Mouse (Mus musculus): Measurements from ENCODE around the gene Glrb. TPM values are rescaled to one million over a fixed set of nuclear protein-coding genes. Genes with fewer than 3 reads are reported as not detected.
A peak's percentile ranks its signal among the peaks of the same experiment; 100 is the strongest.

Glrb gene
- total RNA-seq, 2 experiments from 2014 or later = 200 to 208 TPM

DNA sequence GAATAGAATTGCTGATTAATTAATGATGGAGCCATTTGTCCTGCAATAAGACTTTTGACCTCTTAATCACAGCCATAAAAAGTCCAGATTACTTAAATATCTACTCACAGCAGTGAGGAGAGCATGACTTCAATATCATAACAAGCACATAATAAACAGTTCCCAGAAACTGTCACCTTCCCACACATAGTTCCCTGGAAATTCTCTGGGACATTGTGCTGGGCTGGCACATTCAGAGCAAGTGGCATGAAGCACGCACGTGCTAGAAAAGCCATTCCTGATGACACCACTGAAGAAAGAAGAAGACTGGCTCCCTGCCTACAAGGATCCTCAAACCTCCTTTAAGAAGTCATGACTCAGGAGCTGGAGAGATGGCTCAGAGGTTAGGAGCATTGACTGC, 67.8 kb downstream of the Glrb start:
- intact Hi-C loops (cut with DNase I) = no loop called here
- peak in 1 of 2 experiments; percentile 15 for DNase-seq (ENCODE audit: low spot score in 2 of 2)

DNA sequence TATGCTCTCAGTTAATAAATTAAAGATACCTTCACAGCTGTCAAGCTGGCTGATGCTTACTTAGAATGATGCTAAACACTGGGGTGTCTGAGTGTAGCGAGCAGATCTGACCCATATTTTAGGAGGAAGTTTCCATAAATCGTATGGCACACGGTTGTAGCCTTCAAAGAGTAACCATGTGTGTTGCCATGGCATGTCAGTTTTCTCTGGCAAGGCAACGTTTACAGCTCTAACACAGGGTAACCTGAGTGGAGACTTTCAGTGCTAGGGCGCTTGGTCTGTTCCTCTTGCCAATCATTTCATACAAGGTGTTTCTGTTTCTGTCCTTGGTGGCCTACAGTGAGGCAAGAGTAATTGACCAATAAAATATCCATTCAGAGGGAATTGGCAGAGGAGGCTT, 73.6 kb downstream of the Glrb start:
- DNase-seq (ENCODE audit: low spot score in 2 of 2) = no peak
- intact Hi-C loops (cut with DNase I) = no loop called here

DNA sequence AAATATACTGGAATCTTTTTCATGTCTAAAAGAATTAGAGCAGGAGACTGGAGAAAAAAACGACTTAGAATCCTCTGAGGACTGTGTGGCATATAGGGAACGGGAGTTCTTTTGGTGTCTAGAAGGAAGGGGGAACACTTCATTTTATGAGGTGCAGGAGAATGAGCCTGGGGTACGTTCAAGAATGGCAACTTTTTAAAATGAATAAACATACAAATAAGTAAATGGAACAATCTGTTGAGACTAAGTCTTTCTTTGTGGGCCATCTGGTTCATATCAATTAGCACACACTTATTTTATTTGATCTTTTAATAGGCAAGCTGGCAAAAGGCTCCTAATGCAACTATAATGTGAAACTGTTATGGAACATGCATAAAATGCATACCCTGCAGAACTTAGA, 75.9 kb downstream of the Glrb start:
- no peak for DNase-seq (ENCODE audit: low spot score in 2 of 2)
- intact Hi-C loops (cut with DNase I) = no loop called here

DNA sequence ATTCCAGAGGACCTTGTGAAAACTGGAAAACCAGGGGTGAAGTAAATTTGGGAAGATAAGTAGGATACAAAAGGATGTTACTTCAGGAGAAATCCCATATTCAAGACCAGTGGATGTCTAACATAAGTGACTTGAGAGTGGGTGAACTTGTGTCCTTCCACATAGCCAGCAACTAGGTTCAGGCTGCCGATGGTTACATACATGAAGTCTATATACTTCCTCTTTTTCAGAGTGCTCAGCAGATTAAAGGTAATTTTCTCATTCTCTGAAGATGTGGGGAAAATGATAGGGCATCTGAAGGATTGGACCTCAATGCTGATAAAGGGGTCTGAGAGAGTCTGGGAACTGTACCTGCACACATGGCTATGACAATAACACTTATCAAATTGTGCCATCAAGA, 89.5 kb downstream of the Glrb start:
- intact Hi-C loops (cut with DNase I) = no loop called here
- DNase-seq (ENCODE audit: low spot score in 2 of 2) = no peak

DNA sequence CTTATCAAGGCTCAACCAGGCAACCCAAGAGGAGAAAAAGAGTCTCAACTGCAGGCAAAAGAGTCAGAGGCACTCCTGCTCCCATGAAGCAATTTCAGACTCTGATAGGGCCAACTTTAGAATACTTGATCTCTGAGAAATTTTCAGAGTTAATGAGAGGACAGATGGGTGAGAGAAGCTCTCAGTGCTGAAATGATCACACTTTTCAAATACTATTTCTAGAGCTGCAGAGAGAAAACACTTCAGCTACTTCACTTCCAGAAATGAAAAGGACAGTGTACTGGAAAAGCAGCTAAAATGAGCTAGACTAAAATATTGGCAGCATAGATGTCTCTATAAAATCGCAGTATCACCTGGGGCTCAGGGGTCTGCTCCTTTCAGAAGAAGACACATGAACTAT, 94.8 kb downstream of the Glrb start:
- peak in 1 of 2 experiments; percentile 65 for DNase-seq (ENCODE audit: low spot score in 2 of 2)
- intact Hi-C loops (cut with DNase I) = loop anchor here (5.0 kb wide), 1 partner anchor 964 kb away; no protein-coding TSS in a partner anchor

DNA sequence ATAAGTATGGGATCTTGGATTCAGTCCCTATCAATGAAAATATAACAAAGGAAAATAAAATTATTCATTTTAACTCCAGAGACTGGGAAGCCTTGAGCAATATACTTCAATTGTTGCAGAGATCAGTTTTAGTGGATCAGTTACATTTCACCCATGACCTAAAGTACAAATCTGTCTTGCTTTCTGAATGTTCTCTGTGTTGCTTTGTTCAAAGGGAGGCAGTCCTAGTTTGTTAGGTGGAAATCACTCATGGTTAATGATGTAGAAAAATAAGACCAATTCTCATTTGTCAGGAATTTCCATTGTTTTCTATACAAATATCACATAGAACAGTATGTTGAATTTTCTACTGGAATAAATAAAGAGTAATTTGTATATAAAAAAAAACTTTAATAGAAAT, 99.7 kb downstream of the Glrb start:
- no peak for DNase-seq (ENCODE audit: low spot score in 2 of 2)
- intact Hi-C loops (cut with DNase I) = no loop called here

DNA sequence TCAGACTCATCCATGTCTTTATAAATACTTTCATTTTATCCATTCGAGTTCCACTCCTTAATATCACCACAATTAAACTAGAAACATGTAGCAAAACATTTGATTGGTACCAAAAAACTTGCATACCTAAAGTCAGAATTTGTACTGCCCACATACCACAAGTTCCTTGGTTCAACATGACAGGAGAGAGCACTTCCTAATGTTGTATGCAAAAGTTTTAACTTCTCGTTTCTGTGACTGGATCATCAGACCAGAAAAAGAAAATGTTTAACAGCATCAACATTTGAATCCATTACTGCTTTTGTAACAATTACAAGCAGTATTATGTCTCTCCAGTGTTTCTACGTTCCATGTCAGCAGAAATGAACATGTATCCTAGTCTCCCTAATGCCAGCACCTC, 101.2 kb downstream of the Glrb start:
- intact Hi-C loops (cut with DNase I) = no loop called here

DNA sequence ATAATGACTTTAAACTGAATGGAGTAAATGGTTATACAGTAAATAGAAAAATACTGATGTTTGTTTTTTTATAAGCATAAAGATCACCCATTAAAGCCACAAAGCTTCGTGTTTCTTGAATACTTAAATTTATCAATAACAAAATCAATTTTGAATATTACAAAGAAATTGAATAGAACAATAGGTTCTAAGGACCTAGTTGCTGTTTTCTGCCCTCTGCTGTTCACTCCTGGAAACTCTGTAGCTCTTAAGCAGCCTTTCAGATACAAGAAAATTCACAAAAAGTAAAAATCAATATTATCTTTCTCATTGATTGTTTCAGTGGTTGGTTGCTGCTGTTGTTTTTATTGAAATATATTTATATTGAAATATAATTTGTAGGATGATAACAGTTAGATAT, 108.1 kb downstream of the Glrb start:
- intact Hi-C loops (cut with DNase I) = loop anchor here (10.0 kb wide), 2 partner anchors 921 to 951 kb away; partner anchors contain the start of genes Fam198b and Tmem144
- no peak for DNase-seq (ENCODE audit: low spot score in 2 of 2)

More for the DNA sequence above, 101.2 kb downstream of the Glrb start:
- no peak for DNase-seq (ENCODE audit: low spot score in 2 of 2)

DNA sequence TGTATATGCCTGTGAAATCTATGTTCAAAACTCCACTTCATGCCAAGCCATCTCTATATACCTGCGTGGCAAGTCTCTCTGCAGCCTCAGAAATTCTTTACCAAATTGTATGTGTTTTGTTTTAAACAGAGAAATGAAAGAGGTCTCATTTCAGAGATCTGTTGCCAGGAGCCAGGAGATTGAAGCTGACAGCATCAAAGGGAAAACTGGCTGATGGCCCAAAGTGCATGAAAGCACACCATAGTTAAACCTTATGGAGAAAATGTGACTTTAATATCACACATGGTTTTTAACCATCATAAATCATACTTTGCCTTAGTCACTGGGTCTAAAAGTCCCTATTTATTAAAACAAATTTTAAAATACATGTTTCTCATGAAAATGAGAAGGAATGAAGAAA, 109.6 kb downstream of the Glrb start:
- intact Hi-C loops (cut with DNase I) = loop anchor here (2.0 to 10.0 kb wide), 9 partner anchors 77 to 1123 kb away; partner anchors contain the start of genes Fam198b, Pdgfc and Tmem144
- DNase-seq (ENCODE audit: low spot score in 2 of 2) = no peak

DNA sequence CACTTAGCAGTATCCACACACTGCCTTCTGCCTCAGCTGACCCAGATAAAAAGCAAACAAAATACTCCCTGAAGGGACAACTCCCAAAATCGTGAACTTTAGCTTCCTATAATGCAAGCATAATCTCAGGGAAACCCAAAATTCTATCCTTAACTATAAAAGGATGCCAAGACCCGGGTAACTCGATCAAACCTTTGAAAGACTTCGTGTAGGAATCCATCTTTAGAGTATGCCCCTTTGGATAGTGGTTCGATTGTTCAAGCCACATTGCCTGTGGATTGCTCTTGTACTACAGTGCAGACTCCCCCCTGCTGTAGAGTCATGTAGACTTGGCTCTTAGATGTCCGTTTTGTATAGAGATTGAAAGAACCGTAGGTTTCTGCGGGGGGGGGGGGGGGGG, 110.2 kb downstream of the Glrb start:
- DNase-seq (ENCODE audit: low spot score in 2 of 2) = no peak
- intact Hi-C loops (cut with DNase I) = loop anchor here (2.0 to 10.0 kb wide), 9 partner anchors 76 to 1124 kb away; partner anchors contain the start of genes Fam198b, Pdgfc and Tmem144

DNA sequence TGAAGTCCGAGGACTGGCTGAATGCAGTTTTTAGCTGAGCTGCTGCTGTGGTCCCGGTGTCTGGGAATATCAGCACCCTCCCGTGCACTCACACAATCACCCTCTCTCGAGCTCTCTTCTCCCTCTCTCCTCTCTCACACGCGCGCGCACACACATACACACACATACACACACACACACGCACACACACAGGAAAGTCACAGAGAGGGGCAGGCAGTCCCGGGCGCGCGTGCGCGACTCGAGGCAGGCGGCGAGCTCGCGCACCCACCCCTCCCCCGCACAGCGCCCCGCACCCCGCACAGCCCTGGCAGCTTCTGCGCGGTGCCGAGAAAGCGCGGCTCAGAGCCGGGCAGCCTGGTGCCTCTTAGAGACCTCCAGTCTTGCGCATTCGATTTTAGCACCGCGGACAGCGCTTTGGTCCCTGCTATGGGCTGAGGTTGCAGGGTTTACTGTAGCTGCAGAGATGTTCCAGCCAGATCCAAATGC, 110.8 kb downstream of the Glrb start, which contains the start of gene Gria2:
Gene Gria2 (minus strand): TSS at position 240 of the 486 bp plus-strand sequence.
- DNase-seq (ENCODE audit: low spot score in 2 of 2) = peak; percentile 94 to 95
- intact Hi-C loops (cut with DNase I) = loop anchor here (2.0 to 10.0 kb wide), 9 partner anchors 75 to 1124 kb away; partner anchors contain the start of genes Fam198b, Pdgfc and Tmem144

DNA sequence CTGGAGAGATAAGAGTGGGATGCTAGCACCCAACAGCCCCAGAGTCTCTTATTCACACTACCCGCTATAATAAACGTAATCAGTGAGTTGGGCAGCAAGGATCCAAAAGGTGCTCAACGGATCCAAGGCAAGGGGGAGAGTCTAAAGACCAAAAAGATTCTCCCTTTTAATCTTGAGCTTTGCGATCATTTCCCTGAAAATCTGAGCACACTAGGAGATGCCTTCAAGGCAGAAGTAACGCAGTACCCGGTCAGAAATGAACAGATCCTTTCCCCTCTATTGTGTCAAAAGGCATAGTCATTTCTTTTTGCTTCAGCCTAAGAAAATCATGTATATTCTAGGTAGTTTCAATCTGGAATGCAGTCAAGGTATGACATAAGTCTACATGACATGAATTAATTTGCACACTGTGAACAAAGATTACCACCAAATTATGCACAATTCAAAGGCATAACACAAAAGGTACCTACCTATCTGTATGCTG, 111.6 kb downstream of the Glrb start:
- no peak for DNase-seq (ENCODE audit: low spot score in 2 of 2)

DNA sequence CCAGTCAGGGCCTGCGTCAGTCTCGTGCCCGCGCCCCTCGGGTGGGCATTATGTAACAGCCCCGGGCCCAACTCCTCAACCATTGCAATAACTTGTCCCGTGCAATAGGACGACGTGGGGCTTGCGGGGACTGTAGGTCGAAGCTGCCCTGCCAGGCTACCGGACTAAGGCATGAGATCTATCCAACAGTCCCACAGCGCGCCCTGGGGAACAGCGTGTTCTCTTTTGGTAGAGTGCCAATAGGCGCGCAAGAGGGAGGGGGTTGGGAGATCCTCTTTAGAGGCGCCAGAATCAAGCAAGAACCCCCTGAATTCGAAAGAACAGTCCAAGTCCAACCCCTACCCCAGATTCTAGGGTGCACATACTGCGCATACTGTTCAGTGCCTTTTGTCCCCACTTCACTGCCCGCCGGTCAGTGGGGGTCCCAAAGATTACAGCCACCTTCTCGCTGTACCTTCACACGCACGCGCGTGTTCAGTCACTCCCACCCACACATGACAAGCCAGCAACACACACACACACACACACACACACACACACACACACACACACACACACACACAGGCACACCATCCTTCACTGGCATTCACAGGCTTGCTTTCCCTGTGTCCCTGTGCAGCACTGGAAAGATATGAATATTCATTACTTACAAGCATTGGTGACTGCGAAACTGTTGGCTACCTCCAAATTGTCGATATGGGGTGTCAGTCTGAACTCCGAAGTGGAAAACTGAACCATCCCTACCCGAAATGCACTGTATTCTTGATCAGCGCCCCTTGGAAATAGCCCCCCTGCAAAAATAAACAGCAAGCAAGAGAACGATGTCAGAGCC, 112.2 kb downstream of the Glrb start:
- intact Hi-C loops (cut with DNase I) = loop anchor here (5.0 to 10.0 kb wide), 8 partner anchors 74 to 946 kb away; partner anchors contain the start of genes Fam198b, Pdgfc and Tmem144
- DNase-seq (ENCODE audit: low spot score in 2 of 2) = peak; percentile 80

More for the DNA sequence above, 111.6 kb downstream of the Glrb start:
- intact Hi-C loops (cut with DNase I) = loop anchor here (2.0 to 10.0 kb wide), 9 partner anchors 75 to 1125 kb away; partner anchors contain the start of genes Fam198b, Pdgfc and Tmem144

DNA sequence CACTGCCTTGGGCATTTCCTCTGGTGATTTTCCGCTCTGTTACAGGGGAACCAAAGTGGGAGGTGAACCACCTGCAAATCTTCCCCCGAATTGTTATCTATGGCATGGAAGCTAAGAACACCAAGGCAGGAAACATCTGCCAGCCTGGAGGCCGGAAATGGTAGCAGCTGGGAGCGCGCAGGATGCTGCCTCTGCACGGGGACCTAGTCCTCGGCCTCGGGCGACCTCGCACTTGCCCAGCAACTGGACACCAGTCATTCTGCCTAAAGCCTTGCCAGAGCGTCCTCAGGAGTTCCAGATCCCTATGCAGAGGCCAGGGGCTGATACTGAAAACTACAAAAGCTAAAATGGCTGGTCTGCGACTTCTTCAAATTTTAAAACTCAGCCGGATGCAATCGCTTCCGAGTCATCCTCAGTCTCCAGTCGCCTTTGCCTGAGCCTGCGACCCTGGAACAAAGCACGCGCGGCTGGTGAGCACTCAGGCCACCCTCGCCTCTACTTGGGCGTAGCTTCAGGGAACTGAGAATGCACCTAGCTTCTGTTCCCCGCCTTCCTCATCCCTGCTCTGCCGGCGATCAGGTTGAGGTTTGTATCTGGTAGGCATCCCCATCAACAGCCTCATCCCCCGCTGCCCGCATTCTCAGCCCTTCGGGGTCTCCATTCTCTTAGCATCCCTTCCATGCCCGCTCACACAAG, 113.0 kb downstream of the Glrb start:
- peak; percentile 52 to 74 for DNase-seq (ENCODE audit: low spot score in 2 of 2)
- intact Hi-C loops (cut with DNase I) = loop anchor here (5.0 to 10.0 kb wide), 8 partner anchors 73 to 946 kb away; partner anchors contain the start of genes Fam198b, Pdgfc and Tmem144

DNA sequence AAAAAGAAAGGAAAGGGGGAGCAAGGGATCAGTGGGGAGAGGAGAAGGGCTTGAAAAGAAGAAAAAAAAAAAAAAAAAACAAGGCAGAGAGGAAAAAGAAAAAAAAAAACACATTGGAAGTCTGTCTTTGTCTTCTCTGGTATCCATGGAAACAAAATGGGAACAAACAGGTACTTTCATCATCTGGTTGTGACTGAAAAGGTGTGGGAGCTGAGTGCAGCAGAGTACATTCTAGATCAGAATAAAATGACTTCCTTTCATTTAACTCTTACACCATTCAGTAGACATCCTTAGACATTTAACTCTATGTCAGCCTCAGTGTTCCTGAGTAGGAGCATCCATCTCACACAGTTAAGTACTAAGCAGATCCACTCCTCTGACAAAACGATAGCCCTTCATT, 115.5 kb downstream of the Glrb start:
- intact Hi-C loops (cut with DNase I) = no loop called here
- DNase-seq (ENCODE audit: low spot score in 2 of 2) = no peak

DNA sequence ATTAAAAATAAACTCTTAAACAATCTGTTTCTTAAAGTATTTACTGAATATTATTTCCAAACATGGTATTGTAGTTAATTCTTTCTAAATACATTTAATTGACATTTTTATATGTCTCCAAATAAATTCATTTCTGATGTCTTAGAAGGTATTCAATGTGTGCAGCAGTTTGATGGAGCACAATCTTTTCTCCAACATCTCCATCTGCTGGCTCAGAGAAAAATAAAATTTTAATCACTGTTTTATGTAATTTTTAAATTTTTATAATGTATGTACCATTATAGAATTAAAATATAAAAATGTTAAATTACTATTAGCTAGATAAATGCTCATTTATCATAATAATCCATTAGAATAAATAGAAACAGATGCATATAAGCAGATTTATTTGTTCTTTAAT, 116.7 kb downstream of the Glrb start:
- intact Hi-C loops (cut with DNase I) = no loop called here
- DNase-seq (ENCODE audit: low spot score in 2 of 2) = no peak

DNA sequence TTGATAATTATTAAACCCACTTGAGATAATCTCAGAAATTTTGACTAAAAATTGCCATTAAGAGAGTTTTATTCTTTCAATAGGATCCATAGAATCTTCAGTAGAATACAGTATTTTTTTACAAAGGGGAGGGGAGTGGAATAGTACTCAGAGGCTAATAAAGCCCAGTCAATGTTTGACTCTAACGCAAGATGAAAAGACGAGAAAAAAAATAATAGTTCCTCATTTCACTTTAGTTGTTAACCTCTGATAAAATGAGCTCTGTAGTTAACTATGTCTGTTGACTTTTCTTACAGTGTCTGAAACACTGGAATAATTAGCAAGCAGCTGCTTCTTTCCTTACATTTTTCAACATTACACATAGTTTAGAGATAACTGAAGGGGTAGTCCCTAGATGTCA, 118.2 kb downstream of the Glrb start:
- no peak for DNase-seq (ENCODE audit: low spot score in 2 of 2)
- intact Hi-C loops (cut with DNase I) = no loop called here
